Mouse (Mus musculus): ENCODE data around the gene Arhgap4. TPM values are rescaled to one million over a fixed set of nuclear protein-coding genes. Genes with fewer than 3 reads are reported as not detected.

Gene Arhgap4
- polyA plus RNA-seq, 1 experiment: 0.24 TPM

- H3K4me3 ChIP-seq: no peak overlapping the region
- TF ChIP-seq TCF3 (IDR thresholded peaks at IDR 0.05; ENCODE audit: insufficient read length, low read depth) (no peak), MYOG (IDR thresholded peaks at IDR 0.05; ENCODE audit: control insufficient read depth in 1 of 3, insufficient read depth in 1 of 3, insufficient read length in 2 of 3, low read depth in 2 of 3) (no peak), USF1 (IDR thresholded peaks at IDR 0.05; ENCODE audit: low read depth) (no peak), TCF12 (IDR thresholded peaks at IDR 0.05; ENCODE audit: insufficient read depth, poor library complexity, severe bottlenecking) (no peak), SRF (IDR thresholded peaks at IDR 0.05; ENCODE audit: control insufficient read depth, insufficient read length, low read depth) (no peak), CEBPB (IDR thresholded peaks at IDR 0.05; ENCODE audit: insufficient read depth, poor library complexity, severe bottlenecking) (no peak), MYOD1 (IDR thresholded peaks at IDR 0.05; ENCODE audit: control insufficient read depth in 1 of 3, insufficient read length in 2 of 3, low read depth in 2 of 3) (no peak), POLR2AphosphoS2 (IDR thresholded peaks at IDR 0.05; ENCODE audit: insufficient read length, low read depth) (no peak), REST (IDR thresholded peaks at IDR 0.05; ENCODE audit: insufficient read depth, insufficient read length) (no peak)
Observed at GRCm38 (mm10) chrX:73871474-73871873, 50.2 kb downstream of the Arhgap4 start.

DNA sequence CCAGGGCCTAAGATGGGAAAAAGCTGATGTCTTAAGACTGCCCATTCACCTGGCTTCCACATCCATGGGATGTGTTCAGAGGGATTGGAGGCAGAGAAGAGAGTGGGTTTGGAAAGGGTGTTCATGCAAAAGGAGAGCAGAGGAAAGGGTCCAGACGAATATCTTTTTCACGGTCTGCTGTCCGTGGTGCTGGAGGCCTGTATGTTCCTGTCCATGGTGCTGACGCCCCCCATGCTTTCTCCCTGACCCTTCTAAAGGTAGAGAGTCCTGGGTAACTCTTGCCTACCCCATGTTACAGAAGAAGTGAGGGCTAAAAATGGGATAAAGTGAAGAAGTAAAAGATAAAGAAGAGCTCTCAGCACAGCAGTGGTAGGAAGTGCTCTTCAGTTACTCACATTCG is 52.3 kb downstream of the Arhgap4 start:
- Histone ChIP-seq H3K36me3 (ENCODE audit: control insufficient read depth, insufficient read depth) (no peaks in the 10 kb centered on the region), H3K27me3 (ENCODE audit: control insufficient read depth, insufficient read depth, insufficient read length) (no peaks in the 10 kb centered on the region), H3K4me2 (ENCODE audit: low read depth) (no peak overlapping the region), H3K79me2 (ENCODE audit: control insufficient read depth, insufficient read depth) (no peaks in the 10 kb centered on the region), H3K4me3 (no peak overlapping the region), H3ac (ENCODE audit: control insufficient read depth, insufficient read length) (no peak overlapping the region)
- peak; percentile 91 for TF ChIP-seq REST (IDR thresholded peaks at IDR 0.05; ENCODE audit: insufficient read depth, insufficient read length)
- peak; percentile 62 for TF ChIP-seq MAX (IDR thresholded peaks at IDR 0.05; ENCODE audit: low read depth)
- no peak for TF ChIP-seq CEBPB (IDR thresholded peaks at IDR 0.05; ENCODE audit: insufficient read depth, poor library complexity, severe bottlenecking)

More at GRCm38 (mm10) chrX:73871474-73871873, 50.2 kb downstream of the Arhgap4 start:
- Histone ChIP-seq H3K36me3 (ENCODE audit: control insufficient read depth, insufficient read depth) (no peaks in the 10 kb centered on the region), H3K79me2 (ENCODE audit: control insufficient read depth, insufficient read depth) (no peaks in the 10 kb centered on the region), H3K4me2 (ENCODE audit: low read depth) (no peak overlapping the region), H3ac (ENCODE audit: control insufficient read depth, insufficient read length) (no peak overlapping the region), H3K27me3 (ENCODE audit: control insufficient read depth, insufficient read depth, insufficient read length) (no peaks in the 10 kb centered on the region)

DNA sequence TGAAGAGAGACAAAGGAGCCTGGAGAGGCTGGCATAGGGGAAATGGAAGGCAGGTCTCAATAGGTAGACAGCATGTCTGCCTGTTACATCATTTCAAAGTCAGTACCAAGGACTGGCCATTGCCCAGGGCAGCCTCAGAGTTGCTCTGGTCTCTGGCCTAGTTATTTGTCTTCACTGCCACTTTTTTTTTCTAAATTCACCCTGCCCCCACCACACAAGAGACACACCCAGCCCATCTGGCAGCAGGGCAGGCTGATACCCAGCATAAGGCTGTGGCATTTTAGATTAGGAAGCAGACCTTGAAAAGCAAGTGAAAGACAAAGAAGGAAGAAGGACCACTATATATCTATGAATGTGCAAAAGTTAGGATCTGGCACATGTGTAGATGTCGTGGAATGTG is 53.8 kb downstream of the Arhgap4 start:
- no peak overlapping the region for H3K4me2 ChIP-seq (ENCODE audit: low read depth)
- no peaks in the 10 kb centered on the region for H3K79me2 ChIP-seq (ENCODE audit: control insufficient read depth, insufficient read depth)
- no peaks in the 10 kb centered on the region for H3K36me3 ChIP-seq (ENCODE audit: control insufficient read depth, insufficient read depth)
- TF ChIP-seq REST (IDR thresholded peaks at IDR 0.05; ENCODE audit: insufficient read depth, insufficient read length) (no peak), TCF12 (IDR thresholded peaks at IDR 0.05; ENCODE audit: insufficient read depth, poor library complexity, severe bottlenecking) (no peak), MAX (IDR thresholded peaks at IDR 0.05; ENCODE audit: low read depth) (no peak), TCF3 (IDR thresholded peaks at IDR 0.05; ENCODE audit: insufficient read length, low read depth) (no peak), CEBPB (IDR thresholded peaks at IDR 0.05; ENCODE audit: insufficient read depth, poor library complexity, severe bottlenecking) (no peak), POLR2AphosphoS2 (IDR thresholded peaks at IDR 0.05; ENCODE audit: insufficient read length, low read depth) (no peak), POLR2A (IDR thresholded peaks at IDR 0.05; ENCODE audit: insufficient read length, low read depth) (no peak), SRF (IDR thresholded peaks at IDR 0.05; ENCODE audit: control insufficient read depth, insufficient read length, low read depth) (no peak), MYOG (IDR thresholded peaks at IDR 0.05; ENCODE audit: control insufficient read depth in 1 of 3, insufficient read depth in 1 of 3, insufficient read length in 2 of 3, low read depth in 2 of 3) (no peak), E2F4 (IDR thresholded peaks at IDR 0.05; ENCODE audit: insufficient read depth) (no peak), USF1 (IDR thresholded peaks at IDR 0.05; ENCODE audit: low read depth) (no peak), MYOD1 (IDR thresholded peaks at IDR 0.05; ENCODE audit: control insufficient read depth in 1 of 3, insufficient read length in 2 of 3, low read depth in 2 of 3) (no peak)
- no peaks in the 10 kb centered on the region for H3K27me3 ChIP-seq (ENCODE audit: control insufficient read depth, insufficient read depth, insufficient read length)
- no peak overlapping the region for H3ac ChIP-seq (ENCODE audit: control insufficient read depth, insufficient read length)
- no peak overlapping the region for H3K4me3 ChIP-seq

DNA sequence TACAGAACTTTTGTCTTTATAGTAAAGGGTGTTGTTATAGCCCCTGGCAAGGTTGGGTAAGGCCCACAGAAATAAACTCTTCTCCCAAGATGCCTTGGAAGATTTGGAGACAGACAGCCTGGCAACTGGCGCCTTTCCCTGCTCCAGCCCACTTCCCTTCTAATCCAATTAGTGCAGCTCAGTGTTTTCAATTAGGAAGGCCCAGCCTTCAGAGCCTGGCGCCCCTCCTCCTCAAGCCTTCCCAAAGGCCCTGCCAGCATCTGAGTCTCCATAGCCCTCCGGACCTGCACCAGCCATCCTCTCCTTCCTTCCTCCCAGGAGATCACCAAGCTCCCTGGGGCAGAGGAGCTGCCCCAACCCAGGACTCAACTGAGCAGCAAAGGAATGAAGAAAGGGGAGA is 54.4 kb downstream of the Arhgap4 start:
- Histone ChIP-seq H3ac (ENCODE audit: control insufficient read depth, insufficient read length) (no peak overlapping the region), H3K4me2 (ENCODE audit: low read depth) (no peak overlapping the region), H3K4me3 (no peak overlapping the region), H3K79me2 (ENCODE audit: control insufficient read depth, insufficient read depth) (no peaks in the 10 kb centered on the region), H3K36me3 (ENCODE audit: control insufficient read depth, insufficient read depth) (no peaks in the 10 kb centered on the region), H3K27me3 (ENCODE audit: control insufficient read depth, insufficient read depth, insufficient read length) (no peaks in the 10 kb centered on the region)
- TF ChIP-seq TCF12 (IDR thresholded peaks at IDR 0.05; ENCODE audit: insufficient read depth, poor library complexity, severe bottlenecking) (no peak), POLR2AphosphoS2 (IDR thresholded peaks at IDR 0.05; ENCODE audit: insufficient read length, low read depth) (no peak), CEBPB (IDR thresholded peaks at IDR 0.05; ENCODE audit: insufficient read depth, poor library complexity, severe bottlenecking) (no peak), SRF (IDR thresholded peaks at IDR 0.05; ENCODE audit: control insufficient read depth, insufficient read length, low read depth) (no peak), E2F4 (IDR thresholded peaks at IDR 0.05; ENCODE audit: insufficient read depth) (no peak), MYOD1 (IDR thresholded peaks at IDR 0.05; ENCODE audit: control insufficient read depth in 1 of 3, insufficient read length in 2 of 3, low read depth in 2 of 3) (no peak), REST (IDR thresholded peaks at IDR 0.05; ENCODE audit: insufficient read depth, insufficient read length) (no peak), TCF3 (IDR thresholded peaks at IDR 0.05; ENCODE audit: insufficient read length, low read depth) (no peak), POLR2A (IDR thresholded peaks at IDR 0.05; ENCODE audit: insufficient read length, low read depth) (no peak), MYOG (IDR thresholded peaks at IDR 0.05; ENCODE audit: control insufficient read depth in 1 of 3, insufficient read depth in 1 of 3, insufficient read length in 2 of 3, low read depth in 2 of 3) (no peak)

- Histone ChIP-seq H3K36me3 (ENCODE audit: control insufficient read depth, insufficient read depth) (no peaks in the 10 kb centered on the region), H3ac (ENCODE audit: control insufficient read depth, insufficient read length) (no peak overlapping the region), H3K4me3 (no peak overlapping the region), H3K79me2 (ENCODE audit: control insufficient read depth, insufficient read depth) (no peaks in the 10 kb centered on the region), H3K27me3 (ENCODE audit: control insufficient read depth, insufficient read depth, insufficient read length) (no peaks in the 10 kb centered on the region), H3K4me2 (ENCODE audit: low read depth) (no peak overlapping the region)
- no peak for TF ChIP-seq MYOG (IDR thresholded peaks at IDR 0.05; ENCODE audit: control insufficient read depth in 1 of 3, insufficient read depth in 1 of 3, insufficient read length in 2 of 3, low read depth in 2 of 3)
- TF ChIP-seq E2F4 (IDR thresholded peaks at IDR 0.05; ENCODE audit: insufficient read depth): no peak
Observed at GRCm38 (mm10) chrX:73864692-73865091, 57.0 kb downstream of the Arhgap4 start.
